Mouse (Mus musculus): ENCODE results near the gene Stat1.

Stat1 gene

DNA sequence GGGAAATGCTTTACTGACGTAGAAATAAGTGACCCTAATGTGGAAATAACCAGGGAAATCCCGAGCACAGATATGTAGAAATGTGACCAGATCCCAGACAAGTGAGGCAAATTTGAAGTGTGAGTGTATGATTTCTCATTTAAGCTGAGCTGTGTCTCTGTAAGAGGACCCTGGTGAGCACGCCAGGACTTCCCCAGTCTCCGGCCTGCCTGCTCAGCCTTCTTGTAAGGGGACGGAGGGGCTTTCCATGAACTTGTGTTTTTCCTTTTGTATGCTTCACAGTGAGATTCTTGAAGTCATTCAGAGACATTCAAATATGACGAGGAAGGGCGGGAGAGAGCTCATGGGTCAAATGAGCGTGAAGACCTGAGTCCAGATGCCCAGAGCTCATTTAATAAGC, 14.0 kb downstream of the Stat1 start:
- no peak for DNase-seq

DNA sequence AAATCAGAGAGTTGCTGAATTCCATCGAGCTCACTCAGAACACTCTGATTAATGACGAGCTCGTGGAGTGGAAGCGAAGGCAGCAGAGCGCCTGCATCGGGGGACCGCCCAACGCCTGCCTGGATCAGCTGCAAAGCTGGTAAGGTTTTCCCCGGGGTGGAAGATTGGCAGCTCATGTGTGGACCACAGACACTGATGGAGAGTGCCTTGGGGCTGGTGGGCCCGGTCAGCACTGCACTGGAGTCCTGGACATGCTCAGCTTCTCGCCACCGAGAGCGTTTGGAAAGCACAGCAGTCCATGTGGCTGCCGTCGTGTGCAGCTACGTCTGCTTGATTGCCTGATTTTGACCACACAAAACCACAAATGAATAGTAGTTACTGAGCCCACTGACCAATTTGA, 18.1 kb downstream of the Stat1 start:
- no peak for DNase-seq

DNA sequence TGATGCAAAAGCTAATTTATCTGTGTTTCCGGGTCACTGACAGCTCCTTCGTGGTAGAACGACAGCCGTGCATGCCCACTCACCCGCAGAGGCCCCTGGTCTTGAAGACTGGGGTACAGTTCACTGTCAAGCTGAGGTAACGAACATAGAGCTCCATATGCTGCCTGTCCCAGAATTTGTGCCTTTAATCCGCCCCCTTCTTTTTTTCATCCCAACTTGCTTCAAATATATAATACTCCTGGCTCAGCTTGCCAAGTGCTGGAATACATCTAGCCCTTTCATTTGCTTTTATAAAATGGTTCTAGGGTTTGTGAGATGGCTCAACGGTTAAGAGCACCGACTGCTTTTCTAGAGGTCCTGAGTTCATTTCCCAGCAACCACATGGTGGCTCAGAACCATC, 21.3 kb downstream of the Stat1 start:
- no peak for DNase-seq

DNA sequence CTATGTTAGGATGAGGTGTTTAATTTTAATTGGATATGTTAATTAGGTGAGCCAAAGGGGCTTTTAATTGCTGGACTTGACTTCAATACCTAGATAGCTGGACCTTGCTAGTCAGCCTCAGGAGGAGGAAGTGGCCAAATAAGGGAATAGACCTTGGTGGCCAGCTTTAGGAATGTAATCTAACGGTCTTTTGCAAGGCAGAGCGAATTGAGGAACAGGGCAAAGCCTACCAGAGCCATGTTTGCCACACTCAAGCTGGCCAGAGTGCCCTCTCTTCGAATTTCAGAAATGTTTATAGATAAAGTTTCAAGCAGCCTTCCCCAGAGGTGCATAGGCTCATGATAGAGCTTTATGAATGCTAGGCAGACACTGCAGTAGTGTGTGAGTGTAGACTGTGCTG, 22.2 kb downstream of the Stat1 start:
- no peak for DNase-seq

DNA sequence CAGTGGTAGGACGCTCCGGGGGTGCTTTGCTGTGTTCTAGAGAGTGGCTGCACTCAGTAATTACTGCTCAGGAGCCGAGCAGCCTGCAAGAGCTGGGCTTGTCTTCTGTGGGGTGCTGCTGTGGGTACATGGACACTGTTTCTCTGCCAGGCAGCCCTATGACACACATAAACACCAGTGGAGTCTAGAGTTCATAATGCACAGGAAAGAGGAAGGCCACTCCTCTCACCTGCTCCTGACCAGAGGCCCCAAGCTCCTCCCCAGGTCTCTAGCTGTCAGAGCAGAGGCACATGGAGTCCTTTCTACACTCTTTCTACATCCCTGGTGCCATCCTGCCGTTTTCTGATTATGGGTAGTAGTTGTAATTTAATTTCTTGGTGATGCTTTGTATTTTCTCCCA, 22.9 kb downstream of the Stat1 start:
- no peak for DNase-seq

DNA sequence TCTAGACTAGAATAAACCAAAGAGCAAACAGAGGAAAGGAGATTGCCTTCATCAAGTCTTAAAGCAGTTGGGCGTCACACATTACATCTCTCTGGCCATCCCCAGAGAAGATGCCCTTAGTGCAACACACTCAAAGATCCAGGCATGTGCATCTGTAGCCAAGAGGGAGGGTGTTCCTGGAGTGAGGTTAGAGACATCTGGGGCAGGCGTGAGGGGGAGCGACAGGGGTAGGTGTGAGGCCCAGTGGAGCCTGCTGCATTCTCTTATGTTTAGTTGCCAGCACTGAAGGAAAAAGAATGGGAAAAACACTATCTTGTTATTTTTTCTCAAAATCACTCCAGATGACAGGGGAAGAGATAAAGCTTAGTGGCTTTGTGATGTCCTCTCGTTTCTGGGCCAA, 24.0 kb downstream of the Stat1 start:
- DNase-seq, result no peak

DNA sequence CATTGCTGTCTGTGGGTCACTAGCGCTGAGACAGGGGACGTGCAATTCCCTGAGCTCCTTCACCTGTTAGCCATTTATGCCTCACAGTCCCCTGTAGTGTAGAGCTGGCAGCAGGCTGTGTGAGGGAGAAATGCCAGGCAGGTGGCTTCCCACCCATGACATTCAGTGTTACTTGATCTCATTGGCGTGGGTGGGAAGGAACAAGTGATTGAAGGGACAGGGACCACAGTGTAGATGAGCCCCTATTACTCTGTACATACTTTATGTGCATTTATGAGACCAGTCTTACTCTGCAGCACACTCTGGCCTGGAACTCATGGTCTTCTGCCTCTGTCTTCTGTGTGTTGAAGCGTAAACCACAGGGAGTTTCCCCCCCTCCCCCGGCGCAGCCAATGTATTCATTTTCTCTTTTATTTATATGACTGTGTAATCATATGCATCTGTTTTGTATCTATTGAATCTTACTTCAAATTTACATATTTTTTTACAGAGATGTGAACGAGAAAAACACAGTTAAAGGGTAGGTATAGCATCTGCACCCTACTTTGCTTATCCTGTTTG, 24.4 kb downstream of the Stat1 start:
- DNase-seq, result no peak

DNA sequence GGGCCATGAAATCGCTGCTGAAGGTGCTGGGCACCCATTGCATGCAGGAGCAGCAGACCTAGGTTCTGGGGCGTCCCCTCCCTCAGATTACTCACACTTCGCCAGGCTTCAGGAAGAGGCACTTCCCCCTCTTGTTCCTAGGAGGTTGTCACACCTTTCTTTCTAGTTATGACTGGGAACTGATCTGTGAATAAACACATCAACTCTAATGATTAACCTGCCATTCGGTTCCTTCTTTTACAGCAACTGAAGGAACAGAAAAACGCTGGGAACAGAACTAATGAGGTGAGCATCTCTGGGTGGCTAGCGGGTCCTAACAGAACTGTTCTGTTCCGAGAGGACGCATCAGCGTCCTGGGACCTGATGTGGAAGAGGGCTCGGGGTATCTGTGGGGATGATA, 25.7 kb downstream of the Stat1 start:
- DNase-seq, result no peak

DNA sequence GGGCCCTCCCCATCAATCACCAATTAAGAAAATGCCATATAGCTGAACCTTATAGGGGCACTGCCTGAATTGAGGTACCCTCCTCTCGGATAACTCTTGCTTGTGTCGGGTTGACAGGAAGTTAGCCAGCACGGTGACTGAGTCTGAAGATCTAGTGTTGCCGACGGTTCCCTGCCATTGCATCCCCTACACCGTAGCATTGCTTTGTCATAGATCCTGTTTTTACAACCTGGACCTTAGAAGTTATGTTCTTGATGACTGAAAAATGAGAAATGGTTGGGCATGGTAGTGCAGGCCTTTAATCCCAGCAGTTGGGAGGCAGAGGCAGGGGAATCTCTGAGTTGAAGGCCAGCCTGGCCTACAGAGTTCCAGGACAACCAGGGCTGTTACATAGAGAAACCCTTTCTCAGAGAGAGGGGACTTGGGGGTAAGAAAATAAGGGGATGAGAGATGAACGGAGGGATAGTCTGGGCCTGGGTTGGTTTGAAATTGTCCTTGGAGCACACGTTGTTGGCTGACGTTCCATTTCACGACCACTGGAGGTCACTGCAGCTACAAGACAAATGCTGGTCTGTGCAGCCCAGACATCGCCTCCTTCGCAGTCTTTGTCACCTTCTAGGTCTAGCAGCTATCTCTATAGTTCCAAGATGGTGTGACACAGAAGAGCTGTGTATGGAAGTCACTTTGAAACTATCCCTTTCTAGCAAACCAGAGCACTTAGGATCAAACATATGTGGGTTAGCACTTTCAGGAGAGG, 27.2 kb downstream of the Stat1 start:
- peak; percentile 73 to 80 for DNase-seq

DNA sequence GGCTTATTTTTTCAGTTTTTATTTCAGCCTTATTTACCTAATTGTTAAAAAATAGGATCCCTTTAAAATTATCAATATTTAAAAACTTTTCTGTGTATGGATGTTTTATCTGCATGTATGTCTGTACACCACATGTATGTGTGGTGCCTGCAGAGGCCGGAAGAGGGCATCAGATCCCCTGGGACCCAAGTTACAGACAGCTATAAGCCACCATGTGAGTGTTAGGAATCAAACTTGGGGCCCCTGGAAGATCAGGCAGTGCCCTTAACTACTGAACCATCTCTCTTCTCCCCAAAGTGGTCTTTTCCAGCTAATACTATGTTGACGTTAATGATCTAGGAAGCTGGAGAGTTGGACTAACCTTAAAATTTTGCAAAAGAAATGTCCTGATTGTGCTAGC, 28.2 kb downstream of the Stat1 start:
- DNase-seq, result no peak

DNA sequence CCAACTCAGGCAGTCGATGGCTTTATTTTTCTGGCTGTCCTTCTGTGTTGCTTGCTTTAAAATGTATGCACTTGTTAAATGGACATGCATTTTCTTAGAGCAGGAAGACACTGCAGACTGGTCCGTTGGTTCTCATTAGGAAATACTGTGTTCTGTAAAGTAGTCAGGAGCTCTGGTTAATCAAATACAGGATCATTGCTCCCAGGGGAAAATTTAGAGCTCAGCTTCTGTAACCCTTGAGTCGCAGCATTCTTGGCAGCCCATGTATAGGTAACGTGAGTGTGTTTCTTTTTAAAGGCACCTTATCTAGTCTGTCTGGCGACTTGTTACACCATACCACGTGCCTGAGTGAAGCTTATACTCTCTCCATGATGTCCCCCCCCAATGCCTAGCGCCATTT, 28.9 kb downstream of the Stat1 start:
- DNase-seq, result peak; percentile 32 to 65

DNA sequence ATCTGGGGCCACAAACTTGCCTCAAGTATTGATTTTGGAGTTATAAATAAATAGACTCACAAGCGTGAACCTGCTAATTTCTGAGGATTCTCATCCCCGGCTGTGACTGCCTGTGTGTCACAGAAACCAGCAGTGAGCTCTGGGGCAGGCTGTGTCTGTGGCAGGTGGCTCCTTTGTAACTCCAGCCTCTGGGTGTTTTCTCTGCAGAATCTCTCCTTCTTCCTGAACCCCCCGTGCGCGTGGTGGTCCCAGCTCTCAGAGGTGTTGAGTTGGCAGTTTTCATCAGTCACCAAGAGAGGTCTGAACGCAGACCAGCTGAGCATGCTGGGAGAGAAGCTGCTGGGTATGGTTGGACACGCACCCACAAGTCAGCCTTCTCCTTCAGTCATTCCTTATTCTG, 29.5 kb downstream of the Stat1 start:
- DNase-seq, result no peak

DNA sequence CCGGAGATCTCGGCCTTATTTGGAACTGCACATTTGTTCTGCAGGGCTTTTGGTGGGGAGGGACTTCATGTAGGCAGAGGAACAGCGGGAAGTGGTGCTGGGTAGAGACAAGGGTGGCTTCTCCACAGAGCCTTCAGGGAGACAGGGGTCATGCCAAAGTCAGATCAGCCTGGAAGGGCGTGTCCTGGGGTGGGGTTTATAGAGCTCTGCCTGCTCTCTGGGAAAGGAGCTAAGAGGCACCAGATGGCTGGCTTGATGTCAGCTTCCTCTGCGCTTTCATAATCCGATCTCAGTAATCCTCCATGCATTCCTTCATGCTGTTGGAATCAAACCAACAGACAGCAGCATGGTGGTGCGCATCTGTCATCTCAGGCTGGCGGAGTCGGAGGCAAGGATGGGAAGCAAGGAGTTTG, 30.7 kb downstream of the Stat1 start:
- peak in 1 of 2 experiments; percentile 16 for DNase-seq

DNA sequence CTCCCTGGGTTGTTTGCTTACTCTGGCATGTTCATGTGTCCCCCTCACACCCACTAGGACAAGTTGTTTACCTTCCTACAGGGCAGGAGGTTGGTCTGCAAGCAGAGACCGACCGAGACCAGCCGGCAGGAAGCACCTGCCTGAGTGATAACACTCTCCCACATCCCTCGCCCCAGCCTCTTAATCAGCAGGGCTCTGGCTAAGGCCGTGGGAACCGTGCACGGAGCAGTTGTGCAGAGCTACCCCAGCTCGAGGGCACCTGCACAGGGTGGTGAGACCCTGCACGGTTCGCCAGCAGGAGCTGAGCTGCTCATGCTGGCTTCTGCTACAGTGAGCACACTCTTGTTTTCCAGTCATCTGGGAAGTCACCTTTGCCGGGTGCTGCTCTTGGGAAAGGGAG, 31.4 kb downstream of the Stat1 start:
- DNase-seq, result no peak

DNA sequence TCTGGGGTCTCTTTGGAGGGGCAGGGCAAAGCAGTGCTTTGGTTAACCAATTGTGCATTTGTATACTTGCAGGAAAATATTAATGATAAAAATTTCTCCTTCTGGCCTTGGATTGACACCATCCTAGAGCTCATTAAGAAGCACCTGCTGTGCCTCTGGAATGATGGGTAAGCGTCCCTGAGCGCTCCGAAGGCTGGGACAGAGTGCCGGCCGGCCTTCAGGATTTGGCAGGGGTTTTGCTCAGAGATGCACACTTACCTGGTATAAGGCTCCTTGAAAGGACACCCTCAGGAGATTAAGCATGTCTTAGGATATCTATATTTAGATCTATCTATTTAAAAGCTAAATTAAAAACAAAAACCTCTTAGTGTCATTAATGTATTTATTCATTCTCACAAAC, 31.9 kb downstream of the Stat1 start:
- DNase-seq, result no peak

DNA sequence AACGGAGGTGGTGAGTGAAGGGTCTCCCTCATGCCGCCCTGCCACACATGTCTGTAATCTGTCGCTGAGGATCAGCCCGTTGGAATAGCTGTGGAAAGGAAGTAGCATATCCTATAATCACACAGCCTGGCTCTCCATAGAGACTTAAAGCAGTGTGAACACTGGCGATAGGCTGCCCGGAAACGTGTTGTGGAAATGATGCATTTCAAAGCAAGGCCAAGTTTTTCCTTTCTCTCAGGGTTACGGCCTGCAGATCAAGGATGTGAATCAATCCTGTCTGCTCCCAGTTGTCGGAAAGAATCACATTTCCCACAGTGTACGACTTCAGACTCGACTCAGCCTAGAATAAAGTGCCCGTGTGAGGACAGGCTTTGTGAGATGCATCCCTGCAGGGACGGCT, 33.1 kb downstream of the Stat1 start:
- DNase-seq, result no peak

DNA sequence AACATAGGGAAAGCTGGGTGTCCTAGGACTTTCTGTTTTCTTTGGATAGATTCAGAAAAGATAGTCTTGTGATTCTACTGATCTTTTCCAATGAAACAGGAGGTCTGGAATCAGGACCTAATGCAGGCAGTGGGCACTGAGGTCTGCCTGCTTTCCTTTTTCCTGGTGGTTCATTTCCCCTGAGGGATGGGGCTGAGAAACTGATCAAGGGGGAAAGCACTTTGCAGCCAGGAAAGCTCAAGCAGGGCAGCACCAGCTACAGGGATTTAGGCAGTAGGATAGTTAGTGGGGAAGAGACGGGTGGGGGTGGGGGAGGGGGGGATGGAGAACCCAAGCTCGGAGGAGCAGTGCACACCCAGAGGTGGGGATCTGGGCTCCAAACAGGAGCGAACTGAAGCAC, 33.7 kb downstream of the Stat1 start:
- no peak for DNase-seq

DNA sequence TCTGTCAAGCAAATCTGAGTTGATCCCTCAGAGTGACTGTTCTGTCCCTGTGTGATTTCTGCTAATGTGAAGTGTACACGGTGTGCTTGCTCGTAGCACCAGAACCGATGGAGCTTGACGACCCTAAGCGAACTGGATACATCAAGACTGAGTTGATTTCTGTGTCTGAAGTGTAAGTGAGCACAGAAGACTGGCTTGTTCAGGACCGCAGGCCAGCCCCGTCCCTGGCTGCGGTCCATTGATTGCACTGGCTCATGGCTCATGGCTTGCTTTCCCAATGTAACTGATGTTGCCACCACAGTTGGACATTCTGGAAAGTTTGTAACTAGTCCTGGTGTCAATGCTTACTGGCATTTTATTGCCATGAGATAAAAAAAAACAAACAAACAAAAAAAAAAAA, 35.6 kb downstream of the Stat1 start:
- DNase-seq, result peak; percentile 78 to 82

DNA sequence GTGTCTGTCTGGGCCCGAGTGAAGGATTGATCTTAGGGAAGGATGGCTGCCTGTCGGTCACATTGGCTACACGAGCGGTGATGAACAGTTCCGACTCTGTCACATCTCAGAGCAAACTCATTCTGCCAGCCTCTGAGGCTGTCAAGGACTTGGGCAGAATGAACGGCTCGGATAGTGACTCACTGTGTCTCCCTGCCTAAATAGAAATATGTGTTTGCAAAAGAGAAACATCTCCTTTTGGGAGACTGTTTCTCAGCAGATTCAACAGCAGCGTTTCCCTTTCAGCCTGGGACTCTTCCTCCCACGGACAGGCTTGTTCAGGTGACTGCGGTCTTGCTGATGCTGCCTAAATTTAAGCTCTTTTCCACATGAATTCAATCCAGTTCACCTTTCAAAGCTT, 37.1 kb downstream of the Stat1 start:
- DNase-seq, result no peak

DNA sequence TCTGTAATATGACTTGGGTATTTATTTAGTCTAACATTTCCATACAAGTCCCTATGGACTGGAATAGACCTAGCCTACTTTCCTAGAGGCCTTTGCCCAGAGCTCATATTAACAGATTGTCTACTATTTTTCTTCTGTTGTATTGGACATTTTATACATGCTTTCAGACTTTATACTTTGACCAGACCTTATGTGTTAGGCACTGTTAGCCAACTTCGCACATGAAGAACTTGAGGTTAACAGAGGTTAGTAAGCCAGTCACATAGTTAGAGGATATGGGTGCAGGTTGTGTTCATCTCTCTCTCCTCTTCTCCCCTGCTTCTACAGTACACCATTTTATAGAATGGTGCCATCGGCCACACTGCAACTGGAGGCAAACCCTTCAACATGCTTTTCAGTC, 38.8 kb downstream of the Stat1 start:
- DNase-seq, result peak; percentile 13 to 54

DNA sequence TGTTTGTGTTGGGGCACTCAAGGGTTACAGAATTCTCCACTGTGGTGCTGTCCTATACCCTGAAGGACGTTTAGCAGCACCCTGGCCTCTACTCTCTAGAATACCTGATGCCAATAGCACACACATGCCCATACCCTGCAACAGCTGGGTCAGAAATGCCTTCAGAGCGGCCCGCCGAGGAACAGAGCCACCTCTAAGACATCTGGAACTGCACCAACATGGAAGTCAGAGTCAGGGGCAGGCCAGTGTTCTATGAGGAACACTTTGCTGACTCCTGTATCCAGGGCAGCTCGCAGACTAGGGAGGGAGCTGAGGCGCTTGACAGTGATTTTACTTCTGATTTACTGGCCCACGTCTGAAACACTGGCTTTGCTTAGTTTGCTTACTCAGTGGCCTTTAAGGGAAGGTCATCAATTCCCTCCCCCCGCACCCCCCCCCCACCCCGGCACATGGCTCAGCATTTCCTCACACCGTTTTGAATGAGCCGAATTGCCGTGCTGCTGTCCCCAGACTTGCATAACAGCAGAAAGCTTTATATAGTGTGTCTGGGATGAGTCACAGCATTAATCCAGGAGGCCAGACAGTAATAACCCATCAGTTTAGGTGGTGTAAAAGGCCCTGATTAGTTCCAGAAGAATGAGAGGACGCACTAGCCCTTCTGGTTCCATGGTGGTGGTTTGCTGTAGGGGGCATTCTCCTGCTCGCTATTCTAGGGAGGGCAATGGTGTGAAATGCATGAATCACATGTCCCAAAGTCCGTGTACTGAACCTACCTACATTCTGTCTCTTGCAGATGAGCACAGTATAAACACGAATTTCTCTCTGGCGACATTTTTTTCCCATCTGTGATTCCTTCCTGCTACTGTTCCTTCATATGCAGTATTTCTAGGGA, 39.5 kb downstream of the Stat1 start:
- DNase-seq, result peak in 1 of 2 experiments; percentile 34

DNA sequence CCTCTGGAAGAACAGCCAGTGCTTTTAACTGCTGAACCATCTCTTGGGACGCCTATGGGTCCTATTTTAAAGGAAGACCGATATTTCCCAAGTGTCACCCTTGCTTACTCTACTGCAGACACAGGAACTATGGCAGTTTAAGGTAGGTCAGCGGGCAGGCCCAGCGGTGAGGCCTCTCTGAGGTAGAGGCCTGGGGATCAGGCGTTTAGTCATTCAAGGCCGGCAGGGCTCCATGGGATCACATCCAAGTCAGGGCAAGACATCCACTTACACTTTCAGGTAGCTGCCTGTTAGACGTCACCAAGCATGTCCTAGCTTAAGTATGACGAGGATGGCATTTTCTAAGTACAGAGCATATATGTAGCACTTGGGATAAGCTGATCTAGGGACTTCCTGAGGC, 41.9 kb downstream of the Stat1 start:
- no peak for DNase-seq

DNA sequence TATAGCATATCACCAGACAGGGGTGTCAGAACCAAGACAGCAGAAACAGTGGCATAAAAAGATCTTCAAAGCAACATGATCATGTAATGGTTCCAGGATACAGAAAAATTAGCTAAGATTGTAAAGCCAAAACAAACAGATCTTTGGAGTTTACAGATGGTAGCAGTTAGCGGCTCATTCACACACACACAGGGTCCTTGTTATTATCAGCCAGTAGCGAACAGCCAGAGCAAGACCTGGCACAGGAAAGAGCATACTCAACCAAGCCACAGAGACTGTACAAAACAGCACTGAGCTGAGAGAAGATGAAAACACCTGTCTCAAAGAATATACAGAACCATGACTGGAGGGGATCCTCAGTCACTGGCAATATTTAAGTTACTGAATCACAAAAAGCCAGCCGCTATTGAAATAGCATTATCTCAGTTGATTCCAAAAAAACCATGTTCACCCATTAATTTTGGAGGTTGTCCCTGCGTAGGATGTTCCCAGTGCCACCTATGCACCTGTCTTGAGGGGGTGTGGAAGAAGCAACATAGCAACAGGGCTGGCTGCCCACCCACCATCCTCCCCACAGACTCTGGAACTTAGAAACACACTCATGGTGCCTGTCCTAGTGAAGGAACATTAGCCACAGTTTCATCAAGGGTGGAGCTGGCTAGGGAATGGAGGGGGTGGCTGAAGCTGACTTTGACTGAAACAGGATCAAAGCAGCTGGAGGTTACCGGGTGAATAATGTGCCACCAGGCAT, 44.6 kb downstream of the Stat1 start:
- no peak for DNase-seq

Data from kidney, postnatal 36 days (tissue).